Mouse (Mus musculus) right cerebral cortex, adult 2 months (tissue): ENCODE measurements around the gene Gramd4.
"Not testable (repeated sequence)": the region's sequence is repeated elsewhere in the genome, so short reads cannot be mapped to it uniquely, and the experiment has no call there.

Experiments
- DNase-seq, 2 experiments: peaks; one replicate each; pipeline ENCODE4 v3.0.0; 2021 to 2022; ENCODE audit warnings: low spot score in 2 of 2

Gramd4 gene

DNA sequence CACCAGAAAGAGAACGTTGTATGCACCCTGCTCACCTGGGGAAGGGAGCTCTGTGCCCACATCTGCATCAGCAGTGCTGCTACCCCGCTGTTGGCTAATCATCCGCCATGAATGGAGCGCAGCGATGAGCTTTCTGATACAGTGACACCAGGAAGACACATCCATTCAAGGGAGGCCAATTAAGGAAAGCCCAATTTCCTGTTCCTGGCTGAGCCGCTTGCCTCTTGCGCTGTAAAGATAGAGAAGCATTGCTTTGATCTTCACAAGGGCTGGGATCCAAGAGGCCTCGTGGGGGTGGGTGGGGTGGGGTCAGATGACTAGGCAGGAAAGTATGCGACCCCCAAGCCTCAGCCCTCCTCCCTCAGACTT, 55.8 kb downstream of the Gramd4 start:
- no peak for DNase-seq

DNA sequence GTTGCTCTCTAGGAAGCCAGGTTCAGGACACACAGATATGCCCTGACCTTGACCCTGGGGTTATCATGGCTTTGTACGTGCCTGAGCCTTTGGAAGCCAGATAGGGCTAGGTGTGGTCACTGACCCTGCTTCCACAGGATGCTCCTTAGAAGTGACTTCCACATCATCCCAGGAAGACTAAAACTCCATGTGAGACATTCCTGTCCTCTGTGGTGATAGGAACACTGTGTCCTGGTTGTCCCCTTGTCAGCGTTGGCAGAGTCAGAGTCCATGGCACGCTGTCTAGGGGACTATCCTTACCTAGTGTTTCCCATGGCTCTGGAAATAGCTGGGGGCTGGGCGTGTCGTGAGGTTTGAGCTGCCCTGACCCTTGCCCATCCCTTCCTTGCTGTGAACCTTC, 58.9 kb downstream of the Gramd4 start:
- no peak for DNase-seq

DNA sequence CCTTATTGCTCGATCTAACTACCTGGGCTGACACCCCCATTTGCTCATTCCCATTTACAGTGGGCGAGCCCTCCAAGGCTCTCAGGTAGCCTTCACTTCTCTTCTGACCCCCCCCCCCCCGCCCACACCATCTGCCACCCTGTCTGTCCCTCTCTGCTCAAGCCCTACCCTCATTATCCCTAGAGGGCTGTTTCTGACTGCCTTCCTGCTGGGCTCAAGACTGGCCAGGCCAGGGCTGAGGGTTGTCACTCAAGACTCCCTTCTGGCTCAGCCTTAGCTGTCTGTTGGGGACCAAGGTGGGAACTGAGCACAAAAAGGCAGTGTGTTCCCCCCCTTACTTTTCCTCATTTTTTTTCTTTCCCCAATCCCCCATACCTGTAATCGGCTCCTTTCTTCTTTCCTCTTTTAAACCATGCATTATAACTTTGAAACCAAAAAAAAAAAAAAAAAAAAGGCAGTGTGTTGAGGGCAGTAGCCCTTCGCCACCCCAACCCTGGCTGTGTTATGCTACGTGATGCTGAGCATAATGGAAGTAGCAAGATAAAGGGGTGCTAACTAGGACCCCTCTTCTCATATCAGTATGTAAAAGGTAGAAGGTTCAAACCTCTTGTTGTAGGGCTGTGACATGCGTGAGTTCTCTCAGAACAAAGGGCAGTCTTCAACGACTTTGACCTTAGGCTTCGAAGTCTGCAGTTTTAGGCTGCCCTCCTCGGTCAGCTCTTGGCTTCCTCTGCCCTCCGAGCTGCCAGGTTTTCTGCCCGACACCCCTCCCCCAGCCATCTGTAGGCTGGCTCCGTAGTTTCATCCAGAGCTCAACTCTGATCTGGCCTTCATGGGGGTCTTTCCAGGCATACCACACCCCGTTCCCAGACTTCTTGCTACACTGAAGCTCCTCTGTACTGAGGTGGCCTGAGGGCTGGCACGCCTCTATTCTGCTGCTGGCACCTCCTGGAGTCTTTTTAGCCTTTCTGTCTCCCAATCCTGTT, 59.9 kb downstream of the Gramd4 start:
- DNase-seq, result no peak

DNA sequence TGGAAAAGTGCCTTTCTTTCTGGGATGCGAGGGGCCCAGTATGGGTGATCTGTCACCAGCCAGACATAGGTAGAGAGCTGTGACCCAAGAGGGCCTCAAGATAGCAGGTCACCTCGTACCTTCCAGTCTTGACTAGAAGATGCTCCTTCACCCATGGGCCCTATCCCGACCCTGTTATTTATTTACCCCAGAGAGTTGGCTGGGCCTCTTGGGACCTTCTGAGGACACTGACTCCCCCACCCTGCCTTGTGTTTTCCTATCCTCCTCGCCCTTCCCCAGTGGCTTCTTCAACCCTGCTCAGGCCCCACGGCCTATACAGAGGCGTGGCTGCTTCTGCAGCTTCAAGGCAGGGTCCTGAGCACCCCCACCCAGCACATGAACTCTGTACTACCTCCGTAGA, 61.7 kb downstream of the Gramd4 start:
- DNase-seq, result no peak

DNA sequence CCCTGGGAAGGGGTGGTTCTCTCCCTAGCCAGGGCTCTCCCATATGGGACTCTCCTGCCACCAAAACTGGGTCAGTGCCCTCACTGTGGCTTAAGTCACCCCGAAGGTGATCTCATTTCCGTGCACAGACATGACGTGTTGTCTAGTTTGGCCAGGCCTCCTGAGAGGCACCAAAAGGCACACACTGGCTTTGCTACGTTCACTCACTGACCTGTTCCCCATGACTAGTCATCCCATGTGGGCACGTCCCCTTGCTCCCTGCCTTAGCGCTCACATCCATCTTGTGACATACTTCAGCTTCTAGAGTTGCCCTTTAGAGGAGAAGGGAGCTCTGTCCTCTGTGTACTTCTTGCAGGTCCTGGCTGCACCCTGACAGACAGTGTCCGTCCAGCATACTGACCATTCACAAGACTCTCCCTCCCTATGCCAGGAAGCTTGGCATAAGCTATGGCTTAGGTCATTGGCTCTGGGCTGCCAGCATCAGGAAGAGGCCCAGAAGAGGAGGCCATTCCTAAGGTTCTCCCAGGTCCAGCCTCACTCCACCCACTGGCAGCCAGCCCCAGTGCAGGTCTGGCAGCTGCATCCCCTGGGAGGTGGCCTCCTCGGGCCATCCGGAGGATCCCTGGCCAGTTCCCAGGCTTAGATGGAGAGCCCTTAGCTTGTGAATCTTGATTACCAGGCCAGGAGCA, 64.9 kb downstream of the Gramd4 start:
- DNase-seq, result no peak

DNA sequence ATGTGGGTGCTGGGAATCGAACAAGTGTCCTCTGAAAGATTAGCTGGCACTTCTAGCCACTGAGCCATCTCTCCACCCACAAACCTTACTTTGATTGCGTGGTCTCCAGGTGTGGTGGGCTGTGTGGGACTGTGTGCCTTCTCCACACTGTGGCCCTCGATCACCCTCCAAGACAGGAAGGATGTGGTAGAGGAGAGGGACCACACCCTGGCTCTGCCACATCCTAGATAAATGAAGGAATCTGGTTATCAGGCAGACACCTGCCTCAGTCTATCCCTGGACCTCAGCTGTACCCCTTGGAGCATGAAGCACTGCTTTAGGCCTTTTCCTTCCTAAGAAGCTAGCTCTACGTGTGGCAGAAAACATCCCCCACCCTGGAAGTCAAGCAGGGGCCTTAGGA, 65.9 kb downstream of the Gramd4 start:
- DNase-seq, result no peak

DNA sequence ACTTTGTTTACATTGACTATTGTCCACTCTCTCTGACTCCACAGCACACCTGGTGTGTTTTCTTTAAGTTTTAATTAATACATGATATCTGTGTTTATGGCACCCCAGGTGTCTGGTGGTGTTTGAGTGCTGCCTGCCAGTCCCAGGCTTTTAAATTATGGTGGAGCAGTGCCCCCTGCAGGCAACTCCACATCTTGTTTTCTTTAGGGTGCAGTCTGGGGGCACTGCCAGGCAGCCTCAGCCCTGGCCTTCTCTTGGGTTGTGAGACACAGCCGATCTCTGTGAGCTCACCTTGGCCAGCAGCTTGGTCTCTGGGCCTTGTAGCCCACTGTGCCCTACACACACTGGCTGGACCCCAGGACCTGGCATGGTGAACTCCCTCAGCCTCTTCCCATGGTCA, 66.9 kb downstream of the Gramd4 start:
- peak; percentile 68 to 72 for DNase-seq

DNA sequence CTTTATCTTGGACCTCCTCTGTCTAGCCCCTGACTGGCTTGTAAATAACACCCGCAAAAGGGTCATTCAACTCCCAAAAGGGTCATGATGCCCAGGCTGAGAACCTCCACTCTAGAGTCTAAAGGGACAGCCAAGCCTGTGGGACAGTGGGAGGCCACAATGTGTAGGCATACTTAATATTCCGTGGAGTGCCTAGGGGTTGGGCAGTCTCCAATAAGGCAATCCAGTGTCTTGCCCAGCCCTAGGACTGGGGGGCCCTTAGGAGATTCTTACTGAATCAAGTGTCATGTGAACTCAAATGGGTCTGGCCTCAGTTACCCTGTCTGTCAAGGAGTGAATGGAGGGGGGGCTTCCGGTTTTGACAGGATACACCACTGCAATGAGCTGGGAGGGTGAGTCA, 71.5 kb downstream of the Gramd4 start:
- no peak for DNase-seq

DNA sequence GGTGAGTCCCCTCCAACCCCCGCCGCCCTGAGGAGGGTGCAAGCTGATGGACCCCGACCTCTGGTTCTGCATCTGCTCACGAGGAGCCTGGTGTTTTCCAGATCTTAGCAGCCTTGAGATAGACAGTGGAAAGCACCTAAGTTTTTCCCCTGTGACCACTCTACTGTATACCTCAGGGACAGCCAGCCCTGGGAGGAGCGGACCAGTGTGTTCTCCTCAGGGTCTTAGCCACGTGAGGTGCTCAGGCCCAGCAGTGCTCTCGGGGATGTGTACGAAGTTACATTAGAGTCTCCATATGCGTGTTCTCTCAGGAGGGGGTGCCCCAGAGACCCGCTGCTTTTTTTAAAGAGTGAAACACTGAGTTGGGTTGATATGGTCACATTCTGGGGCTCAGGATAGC, 73.2 kb downstream of the Gramd4 start:
- no peak for DNase-seq

DNA sequence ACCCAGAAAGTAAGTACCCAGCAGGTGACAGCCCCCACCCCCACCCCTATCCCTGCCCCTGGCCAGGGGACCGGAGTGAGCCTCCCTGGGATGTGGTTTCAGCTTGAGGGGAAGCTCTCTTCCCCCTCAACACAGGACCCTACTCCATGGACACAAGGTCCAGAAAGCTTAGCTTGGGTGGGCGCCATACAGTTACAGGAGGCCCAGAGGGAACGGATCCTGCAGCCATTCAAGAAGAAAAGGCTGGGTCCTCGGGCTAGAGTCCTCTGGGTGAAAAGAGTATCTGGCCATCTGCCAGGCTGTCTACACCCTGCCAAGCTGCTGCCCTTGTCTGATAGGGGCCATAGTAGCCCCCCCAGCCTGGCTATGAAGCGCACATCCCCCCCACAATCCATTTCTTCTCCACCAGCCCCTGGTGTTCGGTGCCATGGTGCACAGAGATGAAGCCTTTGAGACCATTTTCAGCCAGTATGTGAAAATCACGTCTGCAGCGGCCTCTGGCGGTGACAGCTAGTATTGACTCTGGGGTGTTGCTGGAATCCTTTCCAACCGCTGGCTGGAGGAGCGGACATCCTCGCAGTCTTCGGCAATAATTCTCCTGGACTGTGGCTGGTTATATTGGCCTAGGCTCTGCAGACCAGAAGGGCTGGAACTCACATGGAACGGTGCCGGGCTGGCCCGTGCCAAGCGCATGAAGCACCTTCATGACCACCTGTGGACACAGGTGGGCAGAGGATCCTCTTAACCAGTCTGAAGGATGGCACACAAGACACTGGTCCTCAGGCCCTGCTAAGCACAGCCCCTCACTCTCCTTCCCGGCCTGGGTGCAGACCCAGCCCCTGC, 77.7 kb downstream of the Gramd4 start:
- DNase-seq, result peak; percentile 92 to 95

DNA sequence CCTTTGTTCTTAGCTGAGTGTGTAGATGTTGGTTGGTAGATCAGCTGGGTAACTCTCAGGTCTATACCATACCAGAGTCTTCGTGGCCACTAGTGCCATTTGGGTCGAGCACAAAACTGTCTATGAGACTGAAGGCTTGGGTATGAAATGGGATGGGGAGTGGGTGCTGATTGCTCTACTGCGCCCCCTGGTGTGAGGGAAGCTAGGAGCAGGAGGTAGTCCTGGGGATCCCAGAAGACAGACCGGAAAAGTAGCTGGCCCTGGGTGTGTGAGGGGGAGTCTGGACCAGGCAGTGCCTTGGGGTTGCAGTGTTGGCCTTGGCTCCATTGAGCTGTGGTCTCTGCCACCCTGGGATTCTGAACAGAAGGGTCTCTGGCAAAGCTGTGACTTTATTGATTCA, 80.1 kb downstream of the Gramd4 start:
- no peak for DNase-seq

DNA sequence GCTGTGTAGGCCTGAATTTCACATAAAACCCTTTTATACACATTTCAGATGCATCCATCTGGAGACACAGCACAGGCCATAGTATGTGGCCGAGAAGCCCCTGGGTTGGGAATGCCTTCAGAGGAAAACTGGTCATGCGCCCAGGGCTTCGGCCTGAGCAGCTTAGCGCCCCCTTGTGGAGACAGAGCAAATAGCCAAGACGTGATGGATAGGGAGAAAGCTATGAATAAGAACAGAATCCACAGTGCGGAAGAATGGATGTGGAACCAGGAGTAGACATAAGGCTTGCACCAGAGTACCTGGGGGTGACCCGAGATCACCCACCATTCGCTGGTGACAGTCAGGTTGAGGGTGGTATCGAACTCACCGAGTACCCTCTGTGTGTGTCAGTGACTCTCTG, 82.8 kb downstream of the Gramd4 start:
- DNase-seq, result peak; percentile 69 to 71

DNA sequence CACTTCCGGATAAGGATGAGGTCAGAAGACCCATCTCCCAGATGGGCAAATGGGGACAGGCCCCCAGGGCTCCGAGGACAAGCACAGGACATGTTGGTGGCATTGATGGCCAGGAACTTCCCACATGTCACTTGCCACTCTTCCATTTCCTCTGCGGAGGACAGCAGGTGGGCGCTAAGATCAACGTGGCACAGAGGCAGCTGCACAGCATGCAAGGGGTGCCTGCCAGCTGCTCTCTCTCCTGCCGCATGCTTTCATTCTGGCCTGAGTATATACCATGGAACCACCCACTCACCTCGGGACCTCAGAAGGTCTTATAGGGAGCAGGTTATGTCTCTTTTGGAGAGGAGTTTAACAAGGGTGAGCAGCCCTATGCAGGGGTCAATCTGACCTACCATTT, 87.1 kb downstream of the Gramd4 start:
- no peak for DNase-seq

DNA sequence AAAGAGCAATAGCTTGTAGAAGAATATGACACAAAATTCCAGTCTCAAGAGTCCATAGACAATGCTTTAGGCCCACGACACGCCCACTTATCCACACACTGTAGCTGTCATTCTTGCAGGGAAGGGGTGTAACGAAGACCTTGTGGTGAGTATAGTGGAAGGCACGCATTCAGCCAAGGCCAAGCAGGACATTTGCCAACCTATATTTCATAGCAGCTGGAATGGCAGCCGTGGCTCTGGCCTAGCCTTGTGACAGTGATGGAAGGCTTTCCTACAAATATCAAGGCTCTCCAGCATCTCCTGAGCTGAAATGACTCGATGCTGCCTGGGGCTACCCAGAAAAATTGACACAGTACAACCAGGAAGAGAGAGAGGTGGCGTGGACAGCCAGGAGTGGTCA, 87.6 kb downstream of the Gramd4 start:
- DNase-seq, result no peak

DNA sequence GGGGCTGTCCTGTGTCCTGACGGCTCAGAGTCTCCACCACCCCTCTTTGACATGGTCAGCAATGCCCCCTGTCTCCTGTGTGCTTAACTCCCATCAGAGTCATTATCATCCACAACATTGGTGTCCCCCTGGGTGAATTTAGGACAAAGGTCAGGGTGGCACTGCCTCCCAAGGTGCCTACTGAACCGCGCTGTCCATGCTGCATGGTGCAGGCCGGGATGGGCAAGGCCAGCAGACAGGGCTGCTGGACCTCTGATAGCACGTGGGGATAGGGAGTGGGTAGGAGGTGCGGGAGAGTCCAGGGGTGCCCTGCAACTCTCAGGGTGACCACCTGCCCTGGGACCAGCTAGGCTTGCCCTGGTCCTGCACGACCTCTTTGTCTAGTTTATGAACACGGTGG, 89.4 kb downstream of the Gramd4 start:
- DNase-seq, result no peak

DNA sequence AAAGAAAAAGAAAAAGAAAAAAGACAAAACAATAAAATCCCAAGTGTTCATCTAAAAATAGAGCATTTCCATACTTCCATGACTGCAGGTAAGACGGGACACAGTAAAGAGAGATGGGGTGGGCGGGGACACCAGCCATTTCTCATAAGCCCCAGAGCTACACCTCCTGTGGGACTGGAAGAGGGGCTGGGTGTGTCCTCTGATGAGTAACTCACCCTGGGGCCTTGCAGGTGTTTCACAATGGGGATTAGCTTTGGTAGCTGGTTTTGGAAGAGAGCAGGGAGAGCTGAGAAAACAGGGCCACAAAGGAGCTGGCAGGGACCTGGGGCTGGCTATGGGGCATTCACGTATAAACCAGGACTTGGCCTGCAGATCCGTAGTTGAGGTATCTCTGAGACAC, 93.1 kb downstream of the Gramd4 start:
- DNase-seq, result no peak

DNA sequence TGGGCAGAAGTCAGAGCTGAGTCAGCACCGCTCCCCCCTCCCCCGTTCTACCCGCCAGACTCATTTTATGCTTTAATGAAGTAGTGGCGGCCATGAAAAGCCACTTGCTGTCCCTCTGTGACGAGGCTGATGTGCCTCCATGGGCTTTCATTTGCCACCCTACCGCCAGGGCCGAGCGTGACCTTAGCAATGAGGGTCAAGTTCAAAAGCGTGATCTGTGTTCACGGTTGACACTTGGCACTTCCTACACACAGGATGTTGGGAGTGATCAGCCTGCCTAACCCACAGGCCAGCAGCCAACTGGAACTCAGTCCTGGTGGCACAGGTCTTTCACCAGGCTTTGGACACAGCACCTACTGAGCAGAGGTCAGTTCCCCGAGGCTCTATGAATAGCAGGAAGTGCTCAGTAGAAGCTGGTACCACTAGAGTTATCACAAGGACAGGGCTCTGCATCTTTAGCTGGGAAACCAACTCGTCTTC, 96.0 kb downstream of the Gramd4 start:
- no peak for DNase-seq

DNA sequence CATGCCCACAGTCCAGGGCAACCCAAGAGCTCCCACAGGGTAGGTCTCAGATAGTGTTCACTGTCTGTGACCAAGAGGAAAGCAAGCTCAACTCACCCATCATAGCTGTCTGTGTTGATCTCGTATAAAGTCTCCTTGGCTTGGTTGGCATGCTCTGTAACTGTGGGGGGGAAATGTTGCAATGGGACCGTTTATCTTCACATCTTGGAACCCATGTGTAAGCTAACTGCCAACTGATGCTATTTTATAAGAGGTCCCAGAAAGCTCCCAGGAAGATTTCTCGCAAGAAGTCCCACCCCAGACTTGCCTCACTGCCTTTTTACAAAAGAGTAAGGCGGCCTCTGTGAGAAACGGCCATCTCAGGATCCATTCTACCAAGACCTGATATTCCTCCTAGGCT, 99.0 kb downstream of the Gramd4 start:
- DNase-seq, result no peak

DNA sequence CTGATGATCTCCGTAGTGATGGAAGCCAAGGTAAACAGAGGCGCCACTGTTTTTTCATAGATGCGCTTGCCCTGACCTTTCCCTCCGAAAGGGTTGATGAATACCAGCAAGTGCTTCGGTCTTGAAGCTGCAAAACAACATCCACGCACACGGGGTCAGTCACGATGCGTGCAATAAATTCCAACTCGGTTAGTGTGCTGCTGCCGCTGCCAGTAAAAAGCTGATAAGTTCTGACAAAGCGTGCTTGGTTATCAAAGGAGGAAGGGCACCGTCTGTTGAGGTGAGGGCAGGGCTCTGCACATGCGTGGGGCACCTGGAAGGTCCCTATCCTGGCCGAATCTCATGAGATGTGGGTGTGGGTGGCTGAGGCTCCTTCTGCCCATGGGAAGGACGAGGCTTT, 101.6 kb downstream of the Gramd4 start:
- DNase-seq, result no peak

DNA sequence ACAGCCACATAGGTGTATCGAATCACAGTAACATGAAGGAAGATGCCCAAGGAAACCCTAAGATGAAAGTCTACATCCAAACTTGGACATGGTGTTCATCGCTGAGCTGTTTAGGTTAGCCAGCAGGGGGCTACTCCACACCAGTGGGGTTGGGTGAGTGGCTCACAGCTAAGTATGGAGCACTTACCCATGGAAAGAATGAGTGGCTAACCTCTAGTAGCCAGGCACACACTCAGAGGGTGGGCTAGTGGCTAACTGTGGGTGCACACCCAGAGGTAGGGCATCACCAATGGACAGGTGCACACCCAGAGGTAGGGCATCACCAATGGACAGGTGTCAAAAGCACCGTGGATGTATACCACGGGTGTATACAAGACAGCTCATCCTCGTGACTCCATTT, 102.2 kb downstream of the Gramd4 start:
- DNase-seq, result no peak

DNA sequence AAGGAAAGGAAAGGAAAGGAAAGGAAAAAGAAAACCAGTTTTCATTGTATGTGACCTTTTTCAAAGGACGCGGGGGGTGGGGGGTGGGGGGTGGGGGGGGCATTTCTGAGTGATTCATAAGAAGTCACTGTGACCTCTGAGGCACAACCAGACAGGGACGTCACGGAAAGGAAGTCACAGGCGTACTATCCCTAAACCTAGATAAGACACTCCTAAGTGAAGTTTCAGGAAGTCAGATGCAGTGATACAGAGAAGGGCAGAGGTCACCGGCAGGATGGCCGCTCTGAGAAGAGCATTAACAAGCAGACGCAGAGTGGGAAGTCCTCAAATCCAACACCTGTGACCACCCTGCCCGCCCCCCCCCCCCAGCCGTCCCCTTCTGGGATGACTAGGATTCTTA, 103.4 kb downstream of the Gramd4 start:
- DNase-seq, result no peak

DNA sequence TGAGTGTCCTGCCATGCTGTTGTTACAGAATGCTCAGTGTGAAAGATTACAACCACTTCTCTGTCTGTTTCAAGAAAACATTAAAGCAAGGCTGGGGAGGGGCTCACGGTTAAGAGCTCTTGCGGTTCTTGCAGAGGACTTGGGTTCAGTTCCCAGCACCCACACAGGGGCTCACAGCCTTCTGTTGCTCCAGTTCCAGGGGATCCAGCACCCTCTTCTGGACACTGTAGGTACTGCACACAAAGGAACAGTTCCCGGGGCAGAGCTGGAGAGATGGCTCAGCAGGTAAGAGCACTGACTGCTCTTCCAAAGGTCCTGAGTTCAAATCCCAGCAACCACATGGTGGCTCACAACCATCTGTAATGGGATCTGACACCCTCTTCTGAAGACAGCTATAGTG, 104.3 kb downstream of the Gramd4 start:
- not testable (repeated sequence) for DNase-seq
